Mouse (Mus musculus): ENCODE results near the gene Clstn1. TPM values are rescaled to one million over a fixed set of nuclear protein-coding genes. Genes with fewer than 3 reads are reported as not detected.
A peak's percentile ranks its signal among the peaks of the same experiment; 100 is the strongest.

The Clstn1 gene
- polyA plus RNA-seq, 1 experiment from 2014 or later: 57.4 TPM

GRCm38 (mm10) chr4:149556111-149556510 lies 30.2 kb upstream of the Clstn1 start:
- H3K4me3 ChIP-seq: no peak overlapping the region
- DNase-seq (ENCODE audit: low spot score): no peak
- peaks cover 4% of the 10 kb centered on the region for H3K4me1 ChIP-seq (replicated peaks)
- peaks cover 51% of the 10 kb centered on the region for H3K36me3 ChIP-seq
- WGBS: 85% methylated on average over 4 of the region's 4 CpGs
- H3K9me3 ChIP-seq: no peaks in the 10 kb centered on the region; the same call in 1 of the 2 replicates
- no peak overlapping the region for H3K27ac ChIP-seq
- H3K27me3 ChIP-seq (ENCODE audit: insufficient read depth, poor library complexity, severe bottlenecking): no peaks in the 10 kb centered on the region

GRCm38 (mm10) chr4:149557905-149558304 lies 28.4 kb upstream of the Clstn1 start:
- no peak overlapping the region for H3K4me3 ChIP-seq
- peaks cover 17% of the 10 kb centered on the region for H3K4me1 ChIP-seq (replicated peaks)
- H3K36me3 ChIP-seq: peaks cover 45% of the 10 kb centered on the region
- no peak overlapping the region for H3K27ac ChIP-seq
- no peaks in the 10 kb centered on the region; the same call in 1 of the 2 replicates for H3K9me3 ChIP-seq
- 84% methylated on average over 5 of the region's 5 CpGs for WGBS
- DNase-seq (ENCODE audit: low spot score): no peak
- H3K27me3 ChIP-seq (ENCODE audit: insufficient read depth, poor library complexity, severe bottlenecking): no peaks in the 10 kb centered on the region

DNA sequence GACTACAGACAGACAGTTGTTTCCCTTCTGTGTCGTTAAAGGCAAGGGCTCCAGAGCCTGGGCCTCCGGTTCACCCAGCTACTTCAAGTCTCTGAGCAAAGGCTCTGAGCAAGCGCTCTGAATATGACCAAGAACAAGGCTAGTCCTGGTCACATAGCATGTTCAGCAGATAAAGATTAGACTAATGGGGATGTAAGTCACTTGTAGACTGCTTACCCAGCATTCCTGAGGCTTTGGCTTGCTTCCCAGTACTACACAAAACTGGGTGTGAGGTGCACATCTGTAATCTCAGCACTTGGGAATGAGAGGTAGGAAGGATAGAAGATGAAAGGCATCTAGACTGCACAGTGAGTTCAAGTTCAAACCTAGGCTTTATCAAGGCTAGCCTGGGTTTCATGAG lies 27.9 kb upstream of the Clstn1 start:
- H3K9me3 ChIP-seq: no peaks in the 10 kb centered on the region; the same call in 1 of the 2 replicates
- no peaks in the 10 kb centered on the region for H3K27me3 ChIP-seq (ENCODE audit: insufficient read depth, poor library complexity, severe bottlenecking)
- H3K27ac ChIP-seq: no peak overlapping the region
- 88% methylated on average over 3 of the region's 3 CpGs for WGBS
- no peak overlapping the region for H3K4me3 ChIP-seq
- peaks cover 45% of the 10 kb centered on the region for H3K36me3 ChIP-seq
- H3K4me1 ChIP-seq (replicated peaks): peaks cover 21% of the 10 kb centered on the region
- no peak for DNase-seq (ENCODE audit: low spot score)

GRCm38 (mm10) chr4:149561392-149561791 lies 24.9 kb upstream of the Clstn1 start:
- Histone ChIP-seq H3K4me1 (replicated peaks) (peaks cover 41% of the 10 kb centered on the region), H3K36me3 (peaks cover 59% of the 10 kb centered on the region), H3K4me3 (no peak overlapping the region), H3K9me3 (no peaks in the 10 kb centered on the region; the same call in 1 of the 2 replicates), H3K27ac (no peak overlapping the region), H3K27me3 (ENCODE audit: insufficient read depth, poor library complexity, severe bottlenecking) (no peaks in the 10 kb centered on the region)
- DNase-seq (ENCODE audit: low spot score): no peak
- 84% methylated on average over 4 of the region's 4 CpGs for WGBS

DNA sequence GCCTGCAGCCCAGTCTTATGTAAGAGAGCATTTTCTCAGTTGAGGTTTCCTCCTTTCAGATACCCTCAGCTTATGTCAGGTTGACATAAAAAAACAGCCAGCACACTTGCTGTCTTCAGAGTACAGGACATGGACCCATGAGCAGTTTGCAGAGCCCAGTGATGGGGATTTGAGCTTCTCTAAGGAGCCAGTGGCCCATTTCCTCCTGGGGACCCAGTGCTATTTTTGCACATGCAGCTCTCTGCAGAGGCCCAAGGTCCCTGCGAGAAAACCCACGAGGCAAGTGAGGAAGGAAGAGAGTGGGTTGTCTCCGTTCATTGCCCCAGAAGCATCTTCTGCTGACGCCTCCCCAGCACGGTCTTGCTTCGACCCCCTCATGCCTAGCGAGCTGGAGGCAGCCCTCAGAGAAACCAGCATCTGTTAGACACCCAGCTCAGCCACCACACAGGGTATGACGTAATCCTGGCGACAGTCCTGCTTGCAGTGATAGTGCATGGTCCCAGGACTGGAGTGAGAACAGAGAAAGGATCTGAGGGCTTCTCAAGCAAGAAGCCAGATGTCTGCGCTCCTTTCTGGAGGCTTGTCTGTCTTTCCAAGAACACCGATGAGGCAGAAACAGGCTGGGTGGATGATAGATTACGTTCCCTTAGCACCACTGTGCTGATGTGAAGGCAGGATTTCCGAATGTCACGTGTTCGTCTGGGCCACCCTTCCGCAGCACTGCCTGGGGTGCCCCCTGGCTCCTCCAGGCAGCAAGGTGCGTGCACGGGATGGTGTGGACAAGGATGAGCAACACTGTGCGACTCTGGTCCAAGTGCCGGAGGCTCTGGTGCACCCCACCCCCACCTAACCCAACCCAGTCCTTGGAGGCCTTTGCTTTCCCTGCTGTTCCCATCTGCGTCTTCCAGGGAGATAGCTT lies 24.0 kb upstream of the Clstn1 start:
- H3K9me3 ChIP-seq: no peaks in the 10 kb centered on the region; the same call in 1 of the 2 replicates
- peaks cover 45% of the 10 kb centered on the region for H3K4me1 ChIP-seq (replicated peaks)
- peak overlapping the region; percentile 79 for H3K27ac ChIP-seq
- H3K4me3 ChIP-seq: no peak overlapping the region
- peaks cover 54% of the 10 kb centered on the region for H3K36me3 ChIP-seq
- 63% methylated on average over 21 of the region's 21 CpGs for WGBS
- DNase-seq (ENCODE audit: low spot score): no peak
- no peaks in the 10 kb centered on the region for H3K27me3 ChIP-seq (ENCODE audit: insufficient read depth, poor library complexity, severe bottlenecking)

DNA sequence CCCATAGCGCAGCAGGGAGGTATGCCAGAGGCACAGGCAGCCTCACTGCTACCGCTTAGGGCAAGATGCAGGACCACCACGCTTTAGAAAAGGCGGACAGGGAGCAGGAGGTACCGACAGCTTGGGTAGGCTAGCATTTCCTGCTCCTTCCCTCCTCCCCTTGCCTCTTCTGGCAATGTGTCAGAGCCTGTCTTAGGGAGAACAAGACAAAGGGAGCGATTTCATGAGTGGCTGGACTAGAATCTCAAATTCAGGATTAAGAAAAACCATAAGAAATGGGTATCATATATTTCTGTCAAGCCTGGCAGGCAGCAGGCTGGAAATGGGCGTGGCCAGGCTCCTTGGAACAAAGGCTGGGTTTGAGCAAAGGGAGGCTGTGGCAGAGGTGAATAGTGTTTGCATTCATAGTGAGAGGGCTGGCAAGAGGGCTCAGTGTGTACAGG lies 23.3 kb upstream of the Clstn1 start:
- peaks cover 48% of the 10 kb centered on the region for H3K36me3 ChIP-seq
- peak overlapping the region; percentile 79 for H3K27ac ChIP-seq
- WGBS: 31% methylated on average over 7 of the region's 7 CpGs
- peaks cover 49% of the 10 kb centered on the region for H3K4me1 ChIP-seq (replicated peaks)
- H3K9me3 ChIP-seq: no peaks in the 10 kb centered on the region; the same call in 1 of the 2 replicates
- no peaks in the 10 kb centered on the region for H3K27me3 ChIP-seq (ENCODE audit: insufficient read depth, poor library complexity, severe bottlenecking)
- DNase-seq (ENCODE audit: low spot score): peak; percentile 34
- no peak overlapping the region for H3K4me3 ChIP-seq

- H3K9me3 ChIP-seq: no peaks in the 10 kb centered on the region; the same call in 1 of the 2 replicates
- H3K27me3 ChIP-seq (ENCODE audit: insufficient read depth, poor library complexity, severe bottlenecking): no peaks in the 10 kb centered on the region
- H3K4me1 ChIP-seq (replicated peaks): peaks cover 52% of the 10 kb centered on the region
- H3K27ac ChIP-seq: peak overlapping the region; percentile 79; the same call in 1 of the 2 replicates
- DNase-seq (ENCODE audit: low spot score): no peak
- H3K36me3 ChIP-seq: peaks cover 38% of the 10 kb centered on the region
- no peak overlapping the region for H3K4me3 ChIP-seq
- 87% methylated on average over 10 of the region's 10 CpGs for WGBS
Observed at GRCm38 (mm10) chr4:149563941-149564361, 22.3 kb upstream of the Clstn1 start.

- peak overlapping the region; percentile 79 for H3K27ac ChIP-seq
- DNase-seq (ENCODE audit: low spot score): peak; percentile 28
- peaks cover 52% of the 10 kb centered on the region for H3K4me1 ChIP-seq (replicated peaks)
Observed at GRCm38 (mm10) chr4:149564452-149565407, 21.5 kb upstream of the Clstn1 start.

GRCm38 (mm10) chr4:149567432-149568026 lies 18.7 kb upstream of the Clstn1 start:
- H3K9me3 ChIP-seq: no peaks in the 10 kb centered on the region
- peaks cover 20% of the 10 kb centered on the region for H3K36me3 ChIP-seq
- H3K27me3 ChIP-seq (ENCODE audit: insufficient read depth, poor library complexity, severe bottlenecking): peaks cover 10% of the 10 kb centered on the region
- H3K4me1 ChIP-seq (replicated peaks): peaks cover 59% of the 10 kb centered on the region
- peak; percentile 29 for DNase-seq (ENCODE audit: low spot score)
- peak overlapping the region; percentile 64 for H3K27ac ChIP-seq
- H3K4me3 ChIP-seq: no peak overlapping the region
- WGBS: 25% methylated on average over 8 of the region's 8 CpGs

More at GRCm38 (mm10) chr4:149564452-149565407, 21.5 kb upstream of the Clstn1 start:
- no peaks in the 10 kb centered on the region; the same call in 1 of the 2 replicates for H3K9me3 ChIP-seq
- H3K4me3 ChIP-seq: no peak overlapping the region
- WGBS: 71% methylated on average over 20 of the region's 20 CpGs
- peaks cover 30% of the 10 kb centered on the region for H3K36me3 ChIP-seq
- no peaks in the 10 kb centered on the region for H3K27me3 ChIP-seq (ENCODE audit: insufficient read depth, poor library complexity, severe bottlenecking)

DNA sequence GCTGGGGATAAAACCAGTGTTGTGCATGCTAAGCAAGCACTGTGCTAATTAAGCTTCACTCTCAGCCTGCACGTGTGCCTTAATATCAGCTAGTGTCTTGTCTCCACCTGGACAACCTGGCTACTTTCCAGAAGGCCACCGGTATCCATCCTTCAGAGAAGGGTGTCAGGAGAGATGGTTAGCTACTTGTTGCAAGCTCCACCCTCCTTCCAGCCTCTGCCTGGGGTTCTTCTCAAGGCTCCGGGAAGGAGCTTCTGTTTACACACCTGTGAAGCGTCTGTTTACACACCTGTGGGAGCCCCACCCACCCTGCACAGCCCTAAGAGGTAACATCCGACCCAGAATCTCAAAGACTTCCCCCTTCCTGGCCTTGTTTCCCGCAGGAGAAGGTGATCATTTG lies 17.6 kb upstream of the Clstn1 start:
- Histone ChIP-seq H3K36me3 (peaks cover 20% of the 10 kb centered on the region), H3K4me1 (replicated peaks) (peaks cover 50% of the 10 kb centered on the region), H3K9me3 (no peaks in the 10 kb centered on the region), H3K27ac (no peak overlapping the region), H3K27me3 (ENCODE audit: insufficient read depth, poor library complexity, severe bottlenecking) (peaks cover 20% of the 10 kb centered on the region), H3K4me3 (no peak overlapping the region)
- DNase-seq (ENCODE audit: low spot score): no peak
- WGBS: 62% methylated on average over 6 of the region's 6 CpGs

DNA sequence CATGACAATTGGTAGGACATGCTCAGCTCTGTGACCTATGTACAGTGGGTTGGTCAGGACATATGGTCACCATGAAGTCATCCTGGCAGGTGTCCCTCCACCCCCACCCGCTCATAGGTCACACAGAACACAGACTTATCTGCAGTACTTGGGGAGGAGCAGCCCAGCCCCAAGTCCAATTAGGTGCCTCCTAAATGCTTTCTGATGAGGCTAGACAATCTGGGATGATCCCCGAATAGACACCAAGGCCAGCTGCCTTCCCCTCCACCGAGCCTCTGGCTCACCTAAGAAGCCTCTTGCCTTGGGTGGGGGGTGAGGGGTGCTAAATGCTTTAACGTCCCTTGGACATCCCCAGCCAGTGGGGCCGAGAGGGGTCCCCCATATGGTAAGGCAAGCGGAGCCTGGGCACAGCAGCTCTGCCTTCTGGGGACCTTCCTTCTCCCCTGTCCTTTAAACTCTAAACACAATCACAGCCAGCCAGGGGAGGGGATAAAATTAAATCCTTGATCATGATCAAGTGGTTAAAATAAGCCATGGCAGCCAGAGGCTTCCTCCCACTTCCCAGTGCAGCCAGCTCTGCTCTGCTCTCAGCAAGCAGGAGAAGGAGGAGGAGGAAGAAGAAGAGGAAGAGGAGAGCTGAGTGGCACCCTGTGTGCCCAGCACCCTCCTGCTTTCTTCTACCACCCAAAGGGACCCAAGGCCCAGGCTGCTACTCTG lies 16.3 kb upstream of the Clstn1 start:
- peaks cover 21% of the 10 kb centered on the region for H3K27me3 ChIP-seq (ENCODE audit: insufficient read depth, poor library complexity, severe bottlenecking)

GRCm38 (mm10) chr4:149570498-149570863 lies 15.8 kb upstream of the Clstn1 start:
- Histone ChIP-seq H3K4me3 (no peak overlapping the region), H3K9me3 (no peaks in the 10 kb centered on the region), H3K27ac (no peak overlapping the region), H3K27me3 (ENCODE audit: insufficient read depth, poor library complexity, severe bottlenecking) (peaks cover 21% of the 10 kb centered on the region), H3K36me3 (peaks cover 9% of the 10 kb centered on the region), H3K4me1 (replicated peaks) (peaks cover 45% of the 10 kb centered on the region)
- WGBS: 83% methylated on average over 4 of the region's 4 CpGs
- no peak for DNase-seq (ENCODE audit: low spot score)

More for the DNA sequence above, 16.3 kb upstream of the Clstn1 start:
- no peak overlapping the region for H3K27ac ChIP-seq
- WGBS: 87% methylated on average over 6 of the region's 6 CpGs
- no peaks in the 10 kb centered on the region for H3K9me3 ChIP-seq
- H3K36me3 ChIP-seq: peaks cover 14% of the 10 kb centered on the region
- H3K4me1 ChIP-seq (replicated peaks): peaks cover 49% of the 10 kb centered on the region
- DNase-seq (ENCODE audit: low spot score): no peak
- no peak overlapping the region for H3K4me3 ChIP-seq

Measured in hindbrain, embryonic 10.5 days (tissue).